Mouse (Mus musculus) mouse embryonic stem cell (cell line): ENCODE results near the gene Slc13a4.

Experiments used
- in situ Hi-C, 2 experiments: fragments of 300-500 bp; cut with MboI; formaldehyde crosslinking; loops; 1 replicate in 1 of 2; 3 replicates in 1 of 2; pipeline ENCODE4 v1.14.3; 2019 to 2020; ENCODE audit warnings: low sequenced_read_pairs in 2 of 2, low pct_unique_long_range_greater_than_20kb in 1 of 2, mixed read lengths in 1 of 2; ENCODE audit not compliant: unreplicated experiment in 1 of 2

Slc13a4 gene

DNA sequence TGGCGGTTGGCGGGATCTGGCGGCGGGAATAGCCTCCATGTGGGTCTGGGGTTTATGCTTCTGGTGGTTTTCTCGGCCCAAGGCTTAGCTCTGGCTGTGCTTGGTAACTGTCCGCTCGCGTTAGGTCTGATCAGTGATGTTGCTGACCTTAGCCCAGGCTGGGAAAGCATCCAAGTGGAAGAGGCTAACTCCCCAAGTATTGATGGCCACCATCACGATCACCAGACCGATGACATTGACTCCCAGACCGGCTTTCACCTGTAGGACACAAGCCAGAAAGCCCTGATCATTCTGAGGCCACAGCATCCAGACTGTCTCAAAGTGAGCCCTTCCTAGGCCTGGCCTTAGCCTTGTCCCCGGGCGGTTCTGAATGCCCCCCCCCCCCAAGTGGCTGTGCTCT lies 39.2 kb downstream of the Slc13a4 start:
- in situ Hi-C loops: no loop called here

DNA sequence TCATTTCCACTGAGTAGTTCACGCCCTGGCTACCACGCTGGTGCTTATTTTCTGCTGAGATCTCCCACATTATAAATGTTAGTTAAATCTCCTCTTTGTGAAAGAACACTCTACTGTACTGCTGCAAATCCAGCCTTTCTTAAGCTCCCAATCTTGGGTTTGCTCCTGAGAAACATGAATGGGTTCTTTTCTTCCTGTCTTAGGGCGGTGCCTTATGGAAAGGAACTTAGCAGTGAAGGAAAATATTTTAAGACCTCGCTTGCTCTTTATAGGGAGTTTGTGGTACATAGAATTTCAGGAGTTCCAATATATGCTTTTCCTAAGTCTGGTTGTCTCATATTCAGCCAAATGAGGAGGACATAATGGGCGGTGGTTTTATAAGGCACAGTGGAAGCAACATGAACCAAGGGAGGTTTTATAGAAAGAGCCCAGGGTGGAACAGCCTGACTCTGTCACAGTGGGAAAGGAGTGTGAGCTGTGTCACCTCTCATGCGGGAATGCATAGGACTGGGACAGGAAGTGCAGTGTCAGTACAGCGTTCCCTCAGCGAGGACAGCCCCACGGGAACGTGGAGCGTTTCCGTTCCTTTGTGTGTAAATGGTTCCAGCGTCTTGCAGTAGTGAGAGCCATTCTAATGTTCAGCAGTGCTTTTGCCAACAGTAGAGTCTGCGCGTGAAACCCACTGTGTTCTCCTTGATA lies 42.2 kb downstream of the Slc13a4 start:
- in situ Hi-C loops: no loop called here

DNA sequence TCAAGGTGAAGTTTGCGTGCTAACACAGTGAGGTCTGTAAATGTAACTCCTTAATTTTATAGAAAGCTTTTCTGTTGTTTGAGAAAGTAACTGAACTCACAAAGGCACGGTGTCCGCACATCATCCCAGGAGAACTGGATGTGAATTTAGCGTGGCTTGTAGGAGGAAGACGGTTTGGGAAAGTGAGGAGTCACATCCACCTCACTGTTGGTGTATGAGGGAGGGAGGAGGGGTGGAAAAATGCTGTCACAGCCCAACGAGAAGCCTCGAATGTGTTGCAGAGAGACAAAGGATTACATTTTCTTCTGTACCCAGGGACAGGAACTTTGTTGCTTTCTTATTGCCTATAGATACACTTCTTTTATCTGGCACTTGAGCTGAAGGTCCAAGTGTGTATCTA lies 47.4 kb downstream of the Slc13a4 start:
- in situ Hi-C loops: no loop called here

DNA sequence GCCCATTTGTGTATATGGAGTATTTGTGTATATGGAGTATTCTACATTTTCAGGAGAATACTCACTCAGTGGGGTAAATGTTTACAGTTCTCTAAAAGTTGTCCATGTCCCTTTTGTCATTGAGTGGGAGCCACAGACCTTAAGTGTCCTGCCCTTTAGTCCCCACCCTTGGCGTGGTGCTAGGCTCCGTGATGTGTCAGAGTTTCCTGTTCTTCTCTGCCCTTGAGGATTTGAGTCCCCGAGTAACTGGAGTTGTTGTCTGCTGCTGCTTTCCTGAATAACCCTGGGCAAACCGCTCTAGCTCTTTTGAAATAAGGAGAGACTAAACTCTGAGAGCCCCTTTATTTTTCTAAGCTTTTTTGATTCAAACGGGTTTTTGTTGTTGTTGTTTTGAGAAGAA lies 48.4 kb downstream of the Slc13a4 start:
- in situ Hi-C loops: no loop called here

DNA sequence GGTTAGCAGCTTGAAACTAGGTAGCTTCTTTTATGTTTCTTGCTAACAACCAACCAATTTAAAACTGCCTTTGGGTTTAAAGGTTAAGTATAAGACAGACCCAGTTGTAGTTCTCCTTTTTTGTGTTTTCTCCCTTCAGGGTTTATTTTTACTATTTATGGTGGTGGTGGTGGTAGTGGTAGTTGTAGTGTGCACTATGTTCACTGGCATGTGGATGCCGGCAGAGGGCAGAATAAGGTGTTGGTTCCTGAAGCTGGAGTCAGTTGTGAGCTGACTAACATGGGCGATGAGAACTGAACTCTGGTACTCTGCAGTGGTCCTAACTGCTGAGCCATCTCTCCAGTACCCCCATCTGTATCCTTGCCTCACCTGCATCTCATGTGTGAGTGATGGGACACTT lies 49.0 kb downstream of the Slc13a4 start:
- in situ Hi-C loops: no loop called here

DNA sequence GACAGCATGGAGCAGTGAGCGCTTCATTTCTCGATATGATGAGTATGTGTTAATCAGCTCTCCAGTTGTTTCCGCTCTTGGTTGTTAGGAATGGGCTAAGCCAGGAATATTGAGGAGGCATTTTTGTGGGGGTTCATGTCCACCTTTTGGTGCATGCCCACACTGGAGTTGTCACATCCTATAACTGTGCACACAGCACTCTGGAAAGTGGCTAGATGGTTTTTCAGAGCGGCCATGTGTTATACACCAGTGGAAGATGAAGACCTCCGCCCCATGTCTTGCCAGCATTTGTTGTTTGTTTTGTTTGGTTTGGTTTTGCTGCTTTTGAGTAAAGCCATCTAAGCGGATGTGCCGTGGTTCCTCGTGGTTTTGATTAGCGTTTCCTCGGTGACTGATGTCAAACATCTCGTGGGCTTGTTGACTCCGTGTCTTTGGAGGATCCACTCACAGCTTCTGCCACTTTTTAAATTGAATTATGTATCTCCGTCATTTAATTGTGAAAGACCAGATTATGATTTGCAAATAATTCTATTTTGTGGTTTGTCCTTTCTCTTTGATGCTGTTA lies 50.2 kb downstream of the Slc13a4 start:
- in situ Hi-C loops: no loop called here

DNA sequence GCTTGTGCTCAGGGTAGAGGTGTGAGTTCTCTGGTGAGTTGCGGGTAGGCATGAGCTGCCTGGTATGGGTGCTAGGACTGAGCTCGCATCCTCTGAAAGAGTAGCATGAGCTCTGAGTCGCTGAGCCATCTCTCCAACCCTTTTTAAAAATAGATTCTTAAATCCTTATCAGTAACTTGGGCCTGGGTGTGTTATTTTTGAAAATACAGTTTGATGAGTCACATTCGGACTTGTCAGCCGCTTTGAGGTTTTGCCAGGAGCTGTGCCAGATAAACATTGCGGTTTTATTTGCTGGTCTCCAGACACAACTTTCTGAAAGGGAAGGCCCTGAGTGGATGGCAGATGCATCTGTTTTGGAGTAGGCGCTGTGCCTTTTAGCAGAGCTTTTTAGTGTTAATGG lies 51.2 kb downstream of the Slc13a4 start:
- in situ Hi-C loops: no loop called here

DNA sequence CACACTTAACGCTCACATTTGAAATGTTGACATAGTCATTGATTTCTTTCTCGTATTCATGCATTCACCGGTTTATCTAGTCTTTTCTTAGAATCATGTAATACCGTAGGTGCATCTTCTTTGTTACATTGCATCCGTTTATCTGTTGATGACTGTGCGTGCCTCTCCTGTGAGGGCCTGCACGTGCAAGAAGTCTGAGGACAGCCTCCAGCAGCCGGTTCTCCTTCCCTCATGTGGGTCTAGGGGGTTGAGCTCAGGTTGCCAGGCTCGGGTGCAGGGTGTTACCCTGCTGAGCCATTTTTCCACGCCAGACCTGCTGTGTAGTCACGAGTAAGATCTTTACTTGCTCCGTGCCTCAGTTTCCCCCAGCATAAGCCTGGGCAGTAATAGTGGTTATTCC lies 52.9 kb downstream of the Slc13a4 start:
- in situ Hi-C loops: no loop called here

DNA sequence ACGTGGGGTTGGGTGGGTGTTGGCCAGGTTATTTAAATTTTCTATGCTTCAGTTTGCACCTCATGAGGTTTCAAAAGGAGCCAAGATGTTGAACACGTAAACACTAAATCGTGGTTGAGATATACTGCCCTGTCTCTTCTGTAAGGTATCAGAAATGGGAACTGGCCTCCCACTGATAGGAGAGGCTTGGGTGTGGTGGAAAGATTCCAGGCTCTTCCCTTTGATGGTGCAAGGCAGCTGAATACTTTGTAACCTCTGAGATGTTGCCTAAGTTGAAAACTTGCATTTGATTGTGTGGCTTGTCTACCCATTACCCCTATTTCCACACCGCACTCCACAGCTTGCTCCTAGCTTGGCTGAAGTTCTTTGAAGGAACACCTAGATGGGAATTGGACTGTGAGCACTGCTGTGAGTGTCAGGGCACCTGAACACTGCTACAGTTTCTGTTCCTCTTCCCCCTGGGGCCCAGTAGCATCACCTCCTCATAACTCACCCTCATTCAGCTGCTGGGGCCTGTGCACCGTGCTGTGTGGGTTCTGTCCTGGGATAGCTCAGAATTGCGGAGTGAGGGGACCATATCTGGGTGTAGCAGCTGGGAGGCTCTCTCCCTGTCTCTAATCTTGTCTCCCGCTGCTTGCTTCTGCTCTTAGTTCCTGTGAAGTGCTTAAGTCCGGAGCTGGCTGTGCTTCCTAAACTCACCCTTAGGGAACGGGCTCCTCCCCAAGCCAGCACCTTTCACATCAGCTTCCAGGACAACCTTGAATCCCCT lies 53.6 kb downstream of the Slc13a4 start:
- in situ Hi-C loops: no loop called here

DNA sequence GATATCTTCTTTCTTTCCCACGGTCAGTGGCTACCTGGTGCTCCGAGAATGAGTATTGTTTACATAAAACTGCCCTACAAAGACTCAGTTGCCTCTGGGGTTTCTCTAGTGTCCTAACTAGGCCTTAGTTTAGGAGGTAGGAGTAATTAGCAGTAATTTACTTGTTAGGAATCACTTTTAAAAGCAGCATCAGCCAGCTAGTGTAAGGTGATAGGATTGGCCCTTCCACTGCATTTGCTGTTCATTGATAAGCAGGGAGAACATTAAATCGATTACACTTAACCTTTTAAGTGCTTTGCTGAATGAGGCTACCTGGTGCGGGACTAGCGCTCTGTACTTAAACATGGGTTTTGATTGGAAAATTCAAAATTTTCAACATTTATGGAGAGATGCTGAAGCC lies 54.5 kb downstream of the Slc13a4 start:
- in situ Hi-C loops: no loop called here

DNA sequence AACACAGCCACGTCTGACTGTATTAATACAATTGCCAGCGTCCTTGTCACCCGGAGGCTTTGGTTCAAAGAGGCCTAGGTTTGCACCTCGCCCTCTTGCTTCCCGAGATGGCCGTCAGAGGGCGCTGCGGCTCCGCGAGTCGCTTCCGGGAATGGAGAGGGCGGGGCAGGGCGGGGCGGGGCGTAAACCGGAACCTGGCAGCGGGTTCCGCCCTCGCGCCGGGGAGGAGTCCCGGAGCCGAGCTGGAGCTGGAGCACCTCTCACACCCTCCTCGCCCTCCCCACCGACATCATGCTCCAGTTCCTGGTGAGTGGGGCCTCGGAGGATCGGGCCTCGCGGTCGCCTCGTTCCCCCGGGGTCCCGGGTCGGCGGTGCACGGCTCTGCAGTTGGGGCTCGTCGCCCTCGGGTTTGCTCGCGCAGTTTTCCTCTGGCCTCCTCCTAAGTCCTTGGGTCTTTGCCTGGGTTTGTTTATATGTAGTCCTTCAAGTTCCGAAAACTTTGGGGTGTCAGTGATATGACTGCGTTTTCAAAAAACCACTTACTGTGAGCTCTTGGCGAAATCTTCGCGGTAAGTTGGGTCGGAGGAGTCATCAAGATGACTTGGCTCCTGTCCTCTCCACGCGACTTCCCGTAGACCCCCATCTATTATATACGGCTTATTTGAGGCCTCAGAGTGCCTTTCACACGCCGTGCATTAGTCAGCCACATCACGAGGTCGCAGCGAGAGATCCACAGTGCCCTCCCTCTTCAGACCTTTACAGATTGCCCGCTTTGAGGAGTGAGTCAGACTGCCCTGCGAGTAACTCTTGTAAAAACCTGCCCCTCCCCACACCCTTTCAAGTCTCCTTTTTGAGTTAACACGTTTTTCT lies 55.2 kb downstream of the Slc13a4 start:
- in situ Hi-C loops: no loop called here

DNA sequence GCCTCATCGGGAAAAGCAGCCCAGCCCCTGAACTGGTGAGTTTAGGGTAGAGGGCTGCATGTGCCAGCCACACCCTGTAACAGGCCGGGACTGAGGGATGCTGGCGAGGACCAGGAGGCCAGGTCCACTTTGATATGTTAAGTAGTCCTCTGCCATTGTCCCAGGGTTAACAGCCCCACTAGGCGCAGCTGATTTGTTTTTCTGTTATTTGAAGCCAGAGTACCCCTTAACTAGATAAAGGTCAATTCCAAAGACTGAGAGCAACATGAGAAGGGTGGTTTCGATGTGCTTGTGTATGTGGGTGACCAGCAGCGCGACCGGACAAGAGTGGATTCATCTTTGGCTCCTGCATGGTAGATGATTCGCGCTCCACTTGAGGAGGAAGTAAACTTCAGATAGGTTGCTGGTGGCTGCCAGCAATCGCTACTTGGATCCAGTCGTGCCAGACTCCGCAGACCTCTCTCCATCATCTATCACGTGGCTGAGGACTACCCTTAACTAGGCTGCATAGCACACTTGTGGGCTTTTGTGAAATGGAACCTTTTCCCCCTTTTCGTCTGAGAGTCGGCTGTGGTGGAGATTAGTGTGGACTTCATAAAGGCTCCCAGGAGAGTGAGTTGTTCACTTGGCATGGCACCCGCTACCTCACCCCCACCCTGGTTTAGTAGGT lies 56.0 kb downstream of the Slc13a4 start:
- in situ Hi-C loops: no loop called here

DNA sequence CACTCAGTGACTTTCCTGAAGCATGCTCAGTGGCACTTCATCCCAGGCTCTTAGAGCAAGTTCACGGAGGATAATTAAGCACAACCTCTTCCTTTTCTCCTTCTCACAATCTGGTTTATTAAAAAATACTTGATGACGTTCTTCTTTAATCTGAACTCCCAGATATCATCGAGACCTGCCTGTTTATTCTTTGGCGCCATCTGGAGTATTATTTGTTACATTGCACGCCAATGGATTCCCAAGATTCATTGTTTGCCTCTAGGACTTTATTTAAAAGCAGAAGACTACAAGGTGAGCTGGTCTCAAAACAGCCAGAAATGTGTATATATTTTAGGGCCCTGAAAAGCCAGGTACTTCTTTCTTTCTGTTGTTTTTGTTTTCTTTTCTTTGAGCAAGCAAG lies 62.8 kb downstream of the Slc13a4 start:
- in situ Hi-C loops: no loop called here

DNA sequence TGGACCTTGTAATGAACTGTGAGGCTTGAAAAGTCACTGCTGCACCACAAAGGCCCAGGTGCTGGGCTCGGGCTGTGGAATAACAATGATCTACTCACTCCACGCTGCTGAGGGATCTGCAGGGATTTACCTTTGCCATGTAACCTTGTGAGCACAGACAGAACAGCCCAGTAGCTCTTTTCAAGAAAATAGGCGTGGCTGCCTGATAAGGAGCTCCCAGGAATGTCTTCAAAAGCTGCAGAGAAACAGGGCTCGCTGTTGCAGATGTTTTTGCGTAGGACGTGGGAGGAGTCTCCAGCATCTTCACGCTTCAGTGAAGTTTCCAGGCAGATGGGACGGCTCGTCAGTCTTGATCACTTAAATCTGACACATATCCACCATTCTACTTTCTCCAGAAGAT lies 63.9 kb downstream of the Slc13a4 start:
- in situ Hi-C loops: no loop called here

DNA sequence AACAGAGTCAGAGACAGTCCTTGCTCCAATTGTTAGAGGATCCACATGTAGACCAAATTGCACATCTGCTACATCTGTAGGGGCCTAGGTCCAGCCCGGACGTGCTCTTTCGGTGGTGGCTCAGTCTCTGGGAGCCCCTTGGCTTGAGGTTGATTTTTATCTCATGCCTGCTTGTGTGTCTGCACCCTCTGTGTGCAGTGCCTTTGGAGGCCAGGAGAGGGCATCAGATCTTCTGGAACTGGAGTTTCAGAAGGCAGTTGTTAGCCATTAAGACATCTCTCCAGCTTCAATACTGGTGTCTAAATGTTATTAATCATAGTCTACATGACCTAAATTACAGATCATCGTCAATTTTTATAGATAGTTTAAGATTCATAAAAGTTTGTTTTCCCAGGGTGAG lies 64.7 kb downstream of the Slc13a4 start:
- in situ Hi-C loops: no loop called here

DNA sequence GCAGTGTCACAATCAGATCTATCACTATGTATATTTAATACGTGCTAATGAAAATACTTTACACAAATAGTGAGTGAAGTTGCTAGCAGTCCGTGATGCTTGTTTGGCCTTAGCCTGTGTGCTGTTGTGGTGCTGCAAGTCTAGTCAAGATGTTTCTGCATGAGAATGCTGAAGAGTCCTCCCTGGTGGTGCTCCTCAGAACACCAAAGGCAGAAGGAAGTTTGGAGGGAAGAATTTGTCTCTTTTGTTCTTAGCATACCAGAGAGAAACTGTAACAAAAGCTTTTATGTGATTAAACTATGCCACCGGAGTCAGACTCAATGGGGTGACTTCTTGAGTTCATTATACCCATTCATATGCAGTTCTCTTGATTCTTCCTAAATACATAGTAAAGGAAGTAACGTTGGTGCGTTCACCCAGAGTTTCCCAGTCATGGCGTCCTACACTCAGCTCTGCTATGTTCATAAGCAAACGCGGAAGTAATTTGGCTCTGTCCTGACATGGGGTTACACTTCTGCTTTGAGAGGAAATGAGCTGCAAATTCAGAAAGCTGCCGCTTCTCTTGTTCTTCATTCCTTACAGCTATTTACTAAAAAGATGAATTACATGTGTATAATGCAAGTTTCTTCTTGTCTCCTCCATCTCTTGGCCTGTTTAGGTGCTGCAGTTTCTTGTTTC lies 71.7 kb downstream of the Slc13a4 start:
- in situ Hi-C loops: no loop called here

DNA sequence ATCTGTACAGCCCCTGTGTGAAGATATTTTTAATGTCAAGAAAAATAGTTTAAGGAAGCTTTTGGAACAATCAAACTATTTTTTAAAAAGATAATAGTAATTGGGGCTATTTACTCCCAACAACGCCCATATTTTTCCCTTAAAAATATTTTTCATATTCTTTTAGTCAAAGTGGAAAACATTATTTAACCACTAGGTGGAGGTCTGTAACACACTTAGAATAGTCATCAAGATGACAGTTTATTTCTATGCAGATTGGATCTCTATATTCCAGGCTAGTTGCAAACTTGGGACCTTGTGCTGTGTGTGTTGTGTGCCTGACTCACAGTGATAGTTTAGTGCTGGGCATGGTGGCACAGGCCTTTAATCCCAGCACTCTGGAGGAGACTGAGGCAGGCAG lies 78.5 kb downstream of the Slc13a4 start:
- in situ Hi-C loops: no loop called here

DNA sequence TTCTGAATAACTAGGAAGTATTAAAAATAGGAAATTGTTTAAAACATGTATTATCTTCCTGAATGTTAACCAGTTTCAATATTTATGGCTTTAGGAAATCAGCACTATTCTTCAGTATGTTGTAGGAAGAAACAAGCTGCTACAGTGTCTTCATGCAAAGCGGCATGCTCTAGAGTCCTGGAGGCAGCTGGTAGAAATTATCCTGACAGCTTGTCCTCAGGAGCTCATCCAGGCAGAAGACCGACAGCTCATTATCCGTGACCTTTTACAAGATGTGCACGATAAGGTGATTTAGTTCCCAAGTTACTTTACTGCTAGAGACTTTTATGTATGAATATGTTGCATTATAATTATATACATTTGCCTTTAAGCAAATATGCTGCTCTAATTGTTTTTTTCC lies 82.2 kb downstream of the Slc13a4 start:
- in situ Hi-C loops: no loop called here
